Mouse (Mus musculus) cerebral cortex, adult 2 months (tissue): ENCODE measurements around the gene Zfp663.

Experiments
- WGBS: fragments of 180-500 bp; shearing (Covaris S2); methylation state at CpG from one replicate; pipeline ENCODE4 v1.1.7; 2018; 5-methylcytosine and 5-hydroxymethylcytosine counted together

Gene Zfp663

GRCm38 (mm10) chr2:165321381-165321888 is 47.1 kb downstream of the Zfp663 start:
- 31% methylated on average over 8 of the region's 8 CpGs for WGBS

- 17% methylated on average over 12 of the region's 12 CpGs for WGBS
These were observed 47.9 kb downstream of the Zfp663 start for GRCm38 (mm10) chr2:165320531-165321150.

GRCm38 (mm10) chr2:165319503-165319902 is 49.0 kb downstream of the Zfp663 start:
- WGBS, result 52% methylated on average over 4 of the region's 4 CpGs

- 69% methylated on average over 7 of the region's 7 CpGs for WGBS
These were observed 49.6 kb downstream of the Zfp663 start for GRCm38 (mm10) chr2:165318941-165319340.

GRCm38 (mm10) chr2:165317621-165318263 is 50.8 kb downstream of the Zfp663 start:
- 46% methylated on average over 16 of the region's 16 CpGs for WGBS

GRCm38 (mm10) chr2:165316837-165317473 is 51.6 kb downstream of the Zfp663 start:
- 18% methylated on average over 9 of the region's 9 CpGs for WGBS

GRCm38 (mm10) chr2:165316204-165316603 is 52.3 kb downstream of the Zfp663 start:
- 61% methylated on average over 10 of the region's 10 CpGs for WGBS

GRCm38 (mm10) chr2:165314197-165314596 is 54.3 kb downstream of the Zfp663 start:
- WGBS, result 83% methylated on average over 8 of the region's 8 CpGs

GRCm38 (mm10) chr2:165312381-165312780 is 56.1 kb downstream of the Zfp663 start:
- 76% methylated on average over 7 of the region's 7 CpGs for WGBS

- 51% methylated on average over 12 of the region's 12 CpGs for WGBS
These were observed 57.0 kb downstream of the Zfp663 start for GRCm38 (mm10) chr2:165311577-165311976.

- WGBS, result 57% methylated on average over 13 of the region's 13 CpGs
These were observed 57.6 kb downstream of the Zfp663 start for GRCm38 (mm10) chr2:165310818-165311425.

- 94% methylated on average over 6 of the region's 6 CpGs for whole genome bisulfite sequencing
These were observed 60.7 kb downstream of the Zfp663 start for GRCm38 (mm10) chr2:165307801-165308200.

- WGBS, result 84% methylated on average over 8 of the region's 8 CpGs
These were observed 63.1 kb downstream of the Zfp663 start for GRCm38 (mm10) chr2:165305438-165305837.

- 94% methylated on average over 19 of the region's 19 CpGs for WGBS
These were observed 63.7 kb downstream of the Zfp663 start for GRCm38 (mm10) chr2:165304819-165305218.

- WGBS, result 90% methylated on average over 6 of the region's 6 CpGs
These were observed 65.0 kb downstream of the Zfp663 start for GRCm38 (mm10) chr2:165303354-165304012.

- WGBS, result 60% methylated on average over 3 of the region's 3 CpGs
These were observed 67.1 kb downstream of the Zfp663 start for GRCm38 (mm10) chr2:165301409-165301808.
